Mouse (Mus musculus) heart, postnatal 4 days (tissue): ENCODE data around the gene Evpl. TPM values are rescaled to one million over a fixed set of nuclear protein-coding genes. Genes with fewer than 3 reads are reported as not detected.
"Not testable (repeated sequence)": the region's sequence is repeated elsewhere in the genome, so short reads cannot be mapped to it uniquely, and the experiment has no call there.

Source experiments
- DNase-seq: peaks from one replicate; pipeline ENCODE4 v3.0.0; 2021
- total RNA-seq, 2 experiments: library from RNA; stranded (reverse); gene quantifications; 2 replicates each; pipeline ENCODE4 v1.2.3; 2021

The Evpl gene
- total RNA-seq = 1 to 10 TPM; 1.2 to 1.6 TPM

GRCm38 (mm10) chr11:116237742-116238395, at the start of gene Evpl:
TSS of gene Evpl (minus strand) at chr11:116238077.
- peak; percentile 45 for DNase-seq

- no peak for DNase-seq
Measured at GRCm38 (mm10) chr11:116287351-116287750, 49.5 kb upstream of the Evpl start.

GRCm38 (mm10) chr11:116285770-116286191, 47.9 kb upstream of the Evpl start:
- peak; percentile 48 for DNase-seq

DNA sequence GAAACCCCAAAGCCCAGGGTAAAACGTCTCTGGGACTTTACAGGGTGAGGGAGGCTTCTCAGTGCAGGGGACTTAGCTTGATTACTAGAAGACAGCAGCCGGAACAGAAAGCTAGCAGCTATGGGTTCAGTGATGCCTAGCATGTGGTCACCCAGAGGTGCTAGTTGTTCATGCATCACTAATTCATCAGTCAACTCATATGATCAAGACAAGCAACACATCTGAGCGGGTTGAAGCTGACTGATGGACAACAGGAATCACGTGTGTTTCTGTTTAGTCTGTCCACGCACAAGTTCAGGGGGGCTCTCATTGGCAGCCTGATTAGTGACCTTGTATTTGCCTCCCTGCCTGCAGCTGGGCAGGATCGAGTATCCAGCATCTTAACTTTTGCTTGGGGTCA, 46.1 kb upstream of the Evpl start:
- DNase-seq = no peak

DNA sequence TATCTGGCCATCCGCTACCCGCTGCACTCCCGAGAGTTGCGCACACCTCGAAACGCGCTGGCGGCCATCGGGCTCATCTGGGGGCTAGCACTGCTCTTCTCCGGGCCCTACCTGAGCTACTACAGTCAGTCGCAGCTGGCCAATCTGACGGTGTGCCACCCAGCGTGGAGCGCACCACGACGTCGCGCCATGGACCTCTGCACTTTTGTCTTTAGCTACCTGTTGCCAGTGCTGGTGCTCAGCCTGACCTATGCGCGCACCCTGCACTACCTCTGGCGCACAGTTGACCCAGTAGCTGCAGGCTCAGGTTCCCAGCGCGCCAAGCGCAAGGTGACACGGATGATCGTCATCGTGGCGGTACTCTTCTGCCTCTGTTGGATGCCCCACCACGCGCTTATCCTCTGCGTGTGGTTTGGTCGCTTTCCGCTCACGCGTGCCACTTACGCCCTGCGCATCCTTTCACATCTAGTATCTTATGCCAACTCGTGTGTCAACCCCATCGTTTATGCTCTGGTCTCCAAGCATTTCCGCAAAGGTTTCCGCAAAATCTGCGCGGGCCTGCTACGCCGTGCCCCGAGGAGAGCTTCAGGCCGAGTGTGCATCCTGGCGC, 45.1 kb upstream of the Evpl start:
- DNase-seq = no peak

GRCm38 (mm10) chr11:116282089-116282488, 44.2 kb upstream of the Evpl start:
- DNase-seq = no peak

DNA sequence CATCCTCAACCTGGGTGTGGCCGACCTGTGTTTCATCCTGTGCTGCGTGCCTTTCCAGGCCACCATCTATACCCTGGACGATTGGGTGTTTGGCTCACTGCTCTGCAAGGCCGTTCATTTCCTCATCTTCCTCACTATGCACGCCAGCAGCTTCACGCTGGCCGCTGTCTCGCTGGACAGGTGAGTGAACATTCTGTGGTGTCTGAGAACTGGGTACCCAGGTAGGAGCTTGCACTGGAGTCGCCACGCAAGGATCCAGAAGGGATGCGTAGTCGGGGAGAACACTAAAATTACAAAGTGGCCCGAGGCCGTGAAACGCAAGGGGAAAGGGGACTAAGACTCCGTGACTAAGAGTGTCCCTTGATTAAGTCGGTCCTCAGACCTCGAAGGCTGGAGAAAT, 43.8 kb upstream of the Evpl start:
- no peak for DNase-seq

DNA sequence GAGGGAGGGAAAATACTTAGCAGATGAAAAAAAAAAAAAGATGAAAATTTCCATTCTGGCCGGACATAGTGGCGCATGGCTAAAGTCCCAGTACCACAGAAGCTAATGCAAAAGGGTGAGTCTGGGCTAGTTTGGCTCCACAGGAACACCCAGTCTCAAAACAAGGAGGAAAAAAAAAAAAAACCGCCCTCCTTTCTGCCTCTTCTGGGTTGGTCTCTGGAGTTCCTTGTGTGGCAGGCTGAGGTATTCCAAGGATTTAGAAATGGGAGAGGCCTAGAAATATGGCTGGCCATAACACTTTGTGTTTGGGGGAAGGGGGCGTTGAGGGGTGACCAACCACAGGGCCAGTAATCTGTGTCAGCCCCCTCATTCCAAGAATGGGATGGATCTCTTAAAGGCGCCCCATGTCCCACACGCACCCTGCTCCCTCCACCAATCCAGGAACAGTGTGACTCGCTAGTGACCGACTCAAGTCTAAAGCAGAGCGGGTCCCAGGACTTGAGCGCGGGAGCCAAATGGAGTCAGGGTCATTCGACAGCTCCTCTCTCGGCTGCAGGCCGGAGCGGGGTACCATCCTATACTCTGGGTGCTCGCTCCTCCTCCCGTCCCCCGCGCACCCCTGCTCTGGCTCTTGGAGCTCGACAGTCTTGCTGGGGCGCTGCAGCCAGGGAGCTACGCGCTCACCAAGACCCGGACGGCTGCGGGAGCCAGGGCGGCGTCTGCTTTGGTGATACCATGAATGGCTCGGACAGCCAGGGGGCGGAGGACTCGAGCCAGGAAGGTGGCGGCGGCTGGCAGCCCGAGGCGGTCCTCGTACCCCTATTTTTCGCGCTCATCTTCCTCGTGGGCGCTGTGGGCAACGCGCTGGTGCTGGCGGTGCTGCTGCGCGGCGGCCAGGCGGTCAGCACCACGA, 43.1 kb upstream of the Evpl start, which contains the start of gene Galr2:
Galr2 (plus strand) TSS at position 189 of the 913 bp plus-strand sequence.
- no peak for DNase-seq

- not testable (repeated sequence) for DNase-seq
Measured at GRCm38 (mm10) chr11:116277184-116277583, 39.3 kb upstream of the Evpl start.

- peak; percentile 93 for DNase-seq
Measured at GRCm38 (mm10) chr11:116274045-116274666, 36.3 kb upstream of the Evpl start, which contains the start of gene Srp68. TSS of gene Srp68 (minus strand) at chr11:116274217.

DNA sequence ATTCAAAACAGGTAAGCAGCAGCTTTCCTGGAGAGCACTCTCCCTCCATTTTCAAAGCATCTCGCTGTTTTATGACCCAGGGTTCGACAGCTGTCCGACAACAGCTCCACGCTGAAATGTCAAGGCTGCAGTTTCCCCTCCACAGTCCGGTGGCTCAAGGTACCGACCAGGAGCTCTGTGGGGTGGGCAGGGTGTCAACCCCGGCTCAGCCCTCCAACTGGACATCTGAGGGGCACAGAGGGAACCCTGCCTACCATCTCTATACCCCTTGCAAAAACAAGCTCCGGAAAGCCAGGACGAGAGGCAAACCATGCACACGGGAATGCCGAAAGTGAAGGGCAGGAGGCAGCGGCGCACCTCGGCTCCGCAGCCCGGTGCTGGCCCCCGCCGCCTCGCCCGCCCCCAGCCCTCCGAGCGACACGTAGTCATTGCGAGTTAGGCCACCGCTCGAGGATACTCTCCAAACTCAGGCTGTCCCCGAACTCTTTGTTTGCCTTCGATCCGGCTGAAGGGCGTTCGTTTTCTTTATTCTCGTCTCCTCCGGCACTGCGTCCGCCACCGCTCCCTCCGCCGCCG, 35.7 kb upstream of the Evpl start:
- DNase-seq = no peak

GRCm38 (mm10) chr11:116272589-116273468, 35.0 kb upstream of the Evpl start:
- no peak for DNase-seq

GRCm38 (mm10) chr11:116269560-116269959, 31.7 kb upstream of the Evpl start:
- DNase-seq = no peak

DNA sequence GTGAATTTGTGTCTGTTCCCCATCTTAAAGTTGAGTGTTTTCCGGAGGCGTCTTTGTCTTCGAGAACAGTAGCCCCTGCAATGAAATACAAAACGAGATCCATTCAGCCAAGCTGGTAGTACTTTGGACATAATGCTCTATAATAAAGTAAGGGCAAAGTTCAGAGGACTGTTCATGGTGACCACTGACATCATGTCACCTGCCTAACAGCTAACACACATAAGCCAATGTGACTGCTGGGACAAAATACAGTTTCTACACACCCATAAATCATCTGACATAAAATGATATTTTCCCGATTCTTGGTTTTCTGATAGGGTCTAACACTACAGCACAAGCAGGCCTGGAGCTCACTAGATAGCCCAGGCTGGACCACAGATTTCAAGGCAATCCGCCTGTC, 30.4 kb upstream of the Evpl start:
- no peak for DNase-seq

GRCm38 (mm10) chr11:116267637-116268036, 29.8 kb upstream of the Evpl start:
- no peak for DNase-seq

GRCm38 (mm10) chr11:116265850-116266249, 28.0 kb upstream of the Evpl start:
- DNase-seq = no peak

DNA sequence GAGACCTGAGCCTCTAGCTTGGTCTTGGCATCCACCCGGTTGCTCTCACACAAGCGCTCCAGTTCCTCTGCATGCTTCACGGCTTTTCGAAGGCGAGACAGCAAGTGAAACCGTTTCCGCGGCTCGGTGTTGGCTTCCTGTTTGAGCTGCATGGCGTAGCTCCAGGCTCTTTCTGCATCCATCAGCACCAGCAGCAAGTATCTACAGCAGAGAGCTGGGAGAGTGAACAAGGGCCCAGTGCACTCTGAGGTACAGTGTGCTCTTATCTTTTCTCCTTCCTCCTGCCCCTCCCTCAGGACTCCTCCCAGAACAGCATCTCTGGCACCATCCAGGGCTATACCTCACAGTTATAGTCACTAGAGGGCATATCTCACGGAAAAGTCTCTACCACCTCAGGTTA, 27.5 kb upstream of the Evpl start:
- no peak for DNase-seq

DNA sequence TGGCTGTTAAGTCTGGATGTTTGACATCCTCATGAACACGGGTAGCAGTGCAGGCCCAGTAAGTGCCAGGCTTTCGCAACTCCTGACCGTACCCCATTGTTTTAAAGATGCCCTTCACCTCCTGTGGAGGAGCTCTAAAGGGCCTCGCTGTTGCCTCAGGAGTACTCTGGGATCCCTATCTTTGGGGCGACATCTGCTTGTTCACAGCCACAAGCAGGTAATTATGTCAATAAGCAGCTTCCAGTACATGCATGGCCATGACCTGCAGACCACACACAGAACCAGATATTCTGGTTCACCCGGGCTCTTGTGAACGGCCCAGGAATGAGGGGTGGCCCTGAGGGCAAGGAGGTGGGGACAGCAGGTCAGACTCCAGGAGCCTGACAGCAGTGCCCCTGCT, 22.4 kb upstream of the Evpl start:
- DNase-seq = no peak

- DNase-seq = no peak
Measured at GRCm38 (mm10) chr11:116259461-116259860, 21.6 kb upstream of the Evpl start.

DNA sequence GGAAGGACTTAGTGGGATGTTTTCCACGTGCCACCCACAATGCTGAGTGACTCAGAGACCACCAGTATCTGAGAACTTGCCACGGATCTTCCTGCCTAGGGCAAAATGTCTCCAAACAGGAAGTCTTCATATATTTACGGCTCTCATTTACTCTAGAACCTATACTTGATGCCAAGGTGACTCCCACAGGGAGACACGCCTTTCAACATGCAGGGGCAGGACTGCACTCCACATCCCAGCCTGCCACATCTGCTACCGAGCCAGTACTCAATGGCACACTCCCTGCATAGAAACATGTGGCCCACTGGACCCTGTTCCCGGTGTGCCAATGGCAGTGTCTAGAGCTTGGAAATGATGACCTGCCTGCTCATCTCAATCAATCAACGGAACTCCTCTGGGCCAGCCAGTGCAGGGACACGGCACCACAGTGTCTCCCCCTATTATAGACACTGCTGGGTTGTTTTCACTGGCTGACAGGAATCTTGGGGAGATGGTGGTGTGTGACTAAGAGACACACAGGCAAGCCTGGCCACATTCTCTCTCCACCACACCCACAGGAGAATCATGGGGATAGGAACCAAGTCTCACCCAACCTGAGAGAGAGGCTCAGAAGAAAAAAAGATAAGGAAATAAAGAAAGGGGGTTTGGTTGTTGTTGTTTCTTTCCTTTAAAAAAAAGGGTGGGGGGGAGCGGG, 18.3 kb upstream of the Evpl start:
- DNase-seq = no peak
